Mouse (Mus musculus): ENCODE measurements at regions not wholly inside any gene's neighbourhood (a gene's known extent, or its start where the extent isn't known, plus 50 kb on each side); places are given as distances from the start of the nearest gene placed in this dataset.

DNA sequence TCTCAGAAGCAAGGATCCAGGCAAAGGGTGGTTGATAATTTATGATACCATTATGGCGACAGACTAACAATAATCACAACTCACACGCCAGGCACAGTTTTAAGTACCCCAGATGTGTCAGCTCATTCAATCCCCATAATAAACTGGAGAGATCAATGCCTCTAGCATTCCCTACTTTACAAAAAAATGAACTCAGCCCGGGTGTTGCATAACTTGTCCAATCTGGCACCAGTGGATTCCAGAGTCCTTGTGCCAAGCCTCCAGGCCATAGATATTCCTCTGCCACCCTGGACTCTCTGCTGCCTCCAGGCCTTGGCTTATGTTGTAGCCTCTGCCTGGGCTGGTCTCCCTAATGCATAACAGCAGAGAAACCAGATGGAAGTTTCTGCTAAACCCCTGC is 185.0 kb downstream of the CK137956 start:
- ATAC-seq (ENCODE audit: extremely low read depth, insufficient number of reproducible peaks, low FRiP score, poor library complexity, severe bottlenecking): no peak
- H3K4me3 ChIP-seq (ENCODE audit: low read depth, low read length): no peak overlapping the region
- no peaks in the 10 kb centered on the region for H3K27me3 ChIP-seq (ENCODE audit: insufficient read depth, low read length)
- H3K4me1 ChIP-seq (ENCODE audit: insufficient read depth, low read depth, low read length): no peaks in the 10 kb centered on the region
- peaks cover 81% of the 10 kb centered on the region for H3K9me3 ChIP-seq (replicated peaks)
- TF ChIP-seq CTCF (IDR thresholded peaks at IDR 0.05; ENCODE audit: low read depth, low read length) (no peak), TAL1 (conservative IDR thresholded peaks at IDR 0.05; ENCODE audit: low read depth, low read length) (no peak), GATA1 (IDR thresholded peaks at IDR 0.05; ENCODE audit: borderline replicate concordance, low read length) (no peak), GATA2 (IDR thresholded peaks at IDR 0.05; ENCODE audit: borderline replicate concordance, low read depth, low read length) (no peak), POLR2AphosphoS5 (IDR thresholded peaks at IDR 0.05; ENCODE audit: insufficient replicate concordance, low read depth, low read length) (no peak)
- no peak for DNase-seq (ENCODE audit: low spot score)
- H3K36me3 ChIP-seq (replicated peaks): no peaks in the 10 kb centered on the region

DNA sequence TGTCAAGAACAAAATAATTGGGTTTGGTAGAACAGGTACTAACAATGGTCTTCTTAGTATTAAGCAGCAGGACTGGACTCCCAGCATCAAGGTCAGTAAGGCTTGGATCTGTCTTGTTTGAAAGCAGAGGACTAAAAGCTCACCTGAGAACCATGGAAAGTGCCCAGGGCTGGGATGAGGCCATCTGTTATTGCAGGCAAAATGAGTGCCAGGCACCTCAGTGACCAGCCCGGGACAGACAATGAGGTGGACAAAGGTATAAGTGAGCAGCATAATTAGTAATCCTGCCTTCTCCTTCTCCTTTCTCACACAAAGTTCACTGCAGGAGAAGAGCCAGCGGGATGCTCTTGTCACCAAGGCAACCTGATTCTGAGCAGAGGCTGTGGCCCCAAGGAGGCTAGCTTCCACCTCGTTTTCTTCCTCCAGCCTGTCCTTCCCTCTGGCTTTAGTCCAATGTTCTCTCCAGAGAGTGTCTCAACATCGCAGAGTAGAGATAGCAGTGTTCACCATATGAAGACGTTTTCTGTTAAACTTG is 198.7 kb downstream of the CK137956 start:
- Histone ChIP-seq H3K36me3 (replicated peaks) (no peaks in the 10 kb centered on the region), H3K9me3 (replicated peaks) (peaks cover 74% of the 10 kb centered on the region), H3K27me3 (ENCODE audit: insufficient read depth, low read length) (no peaks in the 10 kb centered on the region), H3K4me1 (ENCODE audit: insufficient read depth, low read depth, low read length) (no peaks in the 10 kb centered on the region), H3K4me3 (ENCODE audit: low read depth, low read length) (no peak overlapping the region)
- no peak for DNase-seq (ENCODE audit: low spot score)
- ATAC-seq (ENCODE audit: extremely low read depth, insufficient number of reproducible peaks, low FRiP score, poor library complexity, severe bottlenecking): no peak
- TF ChIP-seq GATA1 (IDR thresholded peaks at IDR 0.05; ENCODE audit: borderline replicate concordance, low read length) (no peak), TAL1 (conservative IDR thresholded peaks at IDR 0.05; ENCODE audit: low read depth, low read length) (no peak), POLR2AphosphoS5 (IDR thresholded peaks at IDR 0.05; ENCODE audit: insufficient replicate concordance, low read depth, low read length) (no peak)

GRCm38 (mm10) chr4:127763736-127764135 is 207.0 kb downstream of the CK137956 start:
- TF ChIP-seq GATA1 (IDR thresholded peaks at IDR 0.05; ENCODE audit: borderline replicate concordance, low read length): no peak
- TF ChIP-seq CTCF (IDR thresholded peaks at IDR 0.05; ENCODE audit: low read depth, low read length): no peak
- H3K4me1 ChIP-seq (ENCODE audit: insufficient read depth, low read depth, low read length): no peaks in the 10 kb centered on the region
- no peaks in the 10 kb centered on the region for H3K36me3 ChIP-seq (replicated peaks)
- ATAC-seq (ENCODE audit: extremely low read depth, insufficient number of reproducible peaks, low FRiP score, poor library complexity, severe bottlenecking) (no peak), DNase-seq (ENCODE audit: low spot score) (no peak)
- H3K4me3 ChIP-seq (ENCODE audit: low read depth, low read length): no peak overlapping the region
- no peaks in the 10 kb centered on the region for H3K27me3 ChIP-seq (ENCODE audit: insufficient read depth, low read length)
- H3K9me3 ChIP-seq (replicated peaks): peaks cover 93% of the 10 kb centered on the region

GRCm38 (mm10) chr4:127758961-127759360 is 211.8 kb downstream of the CK137956 start:
- H3K4me1 ChIP-seq (ENCODE audit: insufficient read depth, low read depth, low read length): no peaks in the 10 kb centered on the region
- peaks cover 89% of the 10 kb centered on the region for H3K9me3 ChIP-seq (replicated peaks)
- no peaks in the 10 kb centered on the region for H3K36me3 ChIP-seq (replicated peaks)
- ATAC-seq (ENCODE audit: extremely low read depth, insufficient number of reproducible peaks, low FRiP score, poor library complexity, severe bottlenecking) (no peak; the same call in 1 of the 2 replicates), DNase-seq (ENCODE audit: low spot score) (no peak)
- H3K27me3 ChIP-seq (ENCODE audit: insufficient read depth, low read length): no peaks in the 10 kb centered on the region
- no peak overlapping the region for H3K4me3 ChIP-seq (ENCODE audit: low read depth, low read length)
- TF ChIP-seq GATA2 (IDR thresholded peaks at IDR 0.05; ENCODE audit: borderline replicate concordance, low read depth, low read length) (no peak), CTCF (IDR thresholded peaks at IDR 0.05; ENCODE audit: low read depth, low read length) (no peak), POLR2AphosphoS5 (IDR thresholded peaks at IDR 0.05; ENCODE audit: insufficient replicate concordance, low read depth, low read length) (no peak), GATA1 (IDR thresholded peaks at IDR 0.05; ENCODE audit: borderline replicate concordance, low read length) (no peak), TAL1 (conservative IDR thresholded peaks at IDR 0.05; ENCODE audit: low read depth, low read length) (no peak)

GRCm38 (mm10) chr4:127756238-127756637 is 214.5 kb downstream of the CK137956 start:
- DNase-seq (ENCODE audit: low spot score): no peak
- Histone ChIP-seq H3K4me3 (ENCODE audit: low read depth, low read length) (no peak overlapping the region), H3K36me3 (replicated peaks) (no peaks in the 10 kb centered on the region), H3K27me3 (ENCODE audit: insufficient read depth, low read length) (no peaks in the 10 kb centered on the region), H3K9me3 (replicated peaks) (peaks cover 81% of the 10 kb centered on the region), H3K4me1 (ENCODE audit: insufficient read depth, low read depth, low read length) (no peaks in the 10 kb centered on the region)
- TF ChIP-seq POLR2AphosphoS5 (IDR thresholded peaks at IDR 0.05; ENCODE audit: insufficient replicate concordance, low read depth, low read length) (no peak), GATA1 (IDR thresholded peaks at IDR 0.05; ENCODE audit: borderline replicate concordance, low read length) (no peak), CTCF (IDR thresholded peaks at IDR 0.05; ENCODE audit: low read depth, low read length) (no peak), GATA2 (IDR thresholded peaks at IDR 0.05; ENCODE audit: borderline replicate concordance, low read depth, low read length) (no peak), TAL1 (conservative IDR thresholded peaks at IDR 0.05; ENCODE audit: low read depth, low read length) (no peak)
- no peak for ATAC-seq (ENCODE audit: extremely low read depth, insufficient number of reproducible peaks, low FRiP score, poor library complexity, severe bottlenecking)

GRCm38 (mm10) chr4:127750781-127751180 is 220.0 kb downstream of the CK137956 start:
- Histone ChIP-seq H3K9me3 (replicated peaks) (peaks cover 79% of the 10 kb centered on the region), H3K27me3 (ENCODE audit: insufficient read depth, low read length) (no peaks in the 10 kb centered on the region), H3K36me3 (replicated peaks) (no peaks in the 10 kb centered on the region), H3K4me1 (ENCODE audit: insufficient read depth, low read depth, low read length) (no peaks in the 10 kb centered on the region), H3K4me3 (ENCODE audit: low read depth, low read length) (no peak overlapping the region)
- DNase-seq (ENCODE audit: low spot score) (no peak), ATAC-seq (ENCODE audit: extremely low read depth, insufficient number of reproducible peaks, low FRiP score, poor library complexity, severe bottlenecking) (no peak)
- TF ChIP-seq GATA2 (IDR thresholded peaks at IDR 0.05; ENCODE audit: borderline replicate concordance, low read depth, low read length) (no peak), TAL1 (conservative IDR thresholded peaks at IDR 0.05; ENCODE audit: low read depth, low read length) (no peak), POLR2AphosphoS5 (IDR thresholded peaks at IDR 0.05; ENCODE audit: insufficient replicate concordance, low read depth, low read length) (no peak)

- TF ChIP-seq GATA1 (IDR thresholded peaks at IDR 0.05; ENCODE audit: borderline replicate concordance, low read length) (no peak), POLR2AphosphoS5 (IDR thresholded peaks at IDR 0.05; ENCODE audit: insufficient replicate concordance, low read depth, low read length) (no peak), CTCF (IDR thresholded peaks at IDR 0.05; ENCODE audit: low read depth, low read length) (no peak), TAL1 (conservative IDR thresholded peaks at IDR 0.05; ENCODE audit: low read depth, low read length) (no peak), GATA2 (IDR thresholded peaks at IDR 0.05; ENCODE audit: borderline replicate concordance, low read depth, low read length) (no peak)
- ATAC-seq (ENCODE audit: extremely low read depth, insufficient number of reproducible peaks, low FRiP score, poor library complexity, severe bottlenecking) (no peak), DNase-seq (ENCODE audit: low spot score) (no peak)
- no peaks in the 10 kb centered on the region for H3K36me3 ChIP-seq (replicated peaks)
- no peaks in the 10 kb centered on the region for H3K27me3 ChIP-seq (ENCODE audit: insufficient read depth, low read length)
- H3K9me3 ChIP-seq (replicated peaks): peaks cover 74% of the 10 kb centered on the region
- no peak overlapping the region for H3K4me3 ChIP-seq (ENCODE audit: low read depth, low read length)
- H3K4me1 ChIP-seq (ENCODE audit: insufficient read depth, low read depth, low read length): no peaks in the 10 kb centered on the region
These were observed 222.9 kb downstream of the CK137956 start for GRCm38 (mm10) chr4:127747876-127748275.

Data from G1E (cell line).